Mouse (Mus musculus): Measurements from ENCODE around the gene Vmn2r52. TPM values are rescaled to one million over a fixed set of nuclear protein-coding genes. Genes with fewer than 3 reads are reported as not detected.
"Not testable (repeated sequence)": the region's sequence is repeated elsewhere in the genome, so short reads cannot be mapped to it uniquely, and the experiment has no call there.

Vmn2r52 gene
- not detected in 2 replicates for total RNA-seq (2014; rRNA removed)
- not detected in 2 replicates for polyA plus RNA-seq (2015; fragmentation: Nextera tagmentation; extraction: Ambion mirVana)

DNA sequence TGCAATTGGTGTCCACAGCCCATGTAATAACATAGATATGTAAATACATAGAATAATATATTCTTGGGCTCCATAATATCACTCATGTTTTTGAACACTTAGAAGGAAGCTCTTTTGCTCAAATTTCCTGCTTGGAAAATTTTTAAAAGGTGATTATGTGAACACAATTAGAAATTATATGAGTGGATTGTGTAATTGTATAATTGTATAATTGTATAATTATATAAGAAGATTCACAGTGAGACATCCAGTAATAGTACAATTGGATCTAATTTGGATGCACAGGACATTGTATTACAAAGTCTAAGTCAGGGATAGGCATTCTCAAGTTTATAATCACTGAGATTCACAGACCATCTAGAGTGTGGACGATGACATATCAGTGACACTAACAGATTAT, at the start of gene Vmn2r52:
Vmn2r52 (minus strand) TSS at position 101 of the 400 bp plus-strand sequence.
- Histone ChIP-seq H3K4me2 (ENCODE audit: low read depth) (no peak within 1 kb of the TSS), H3K9me3 (ENCODE audit: low read length) (no peaks in the 10 kb centered on the region), H3K4me1 (ENCODE audit: insufficient read depth) (no peaks in the 10 kb centered on the region), H3K4me3 (ENCODE audit: low read depth, low read length) (no peak within 1 kb of the TSS), H3K27ac (ENCODE audit: low read depth, low read length) (no peak within 1 kb of the TSS), H3K36me3 (ENCODE audit: insufficient read depth) (no peaks in the 10 kb centered on the region), H3K9ac (no peak within 1 kb of the TSS), H3K27me3 (ENCODE audit: insufficient read depth, low read length) (no peaks in the 10 kb centered on the region)
- 82% methylated on average over 1 of the region's 1 CpGs for WGBS
- no peak for ATAC-seq
- no peak for TF ChIP-seq CTCF (IDR thresholded peaks at IDR 0.05; ENCODE audit: low read depth)
- no peak for DNase-seq

DNA sequence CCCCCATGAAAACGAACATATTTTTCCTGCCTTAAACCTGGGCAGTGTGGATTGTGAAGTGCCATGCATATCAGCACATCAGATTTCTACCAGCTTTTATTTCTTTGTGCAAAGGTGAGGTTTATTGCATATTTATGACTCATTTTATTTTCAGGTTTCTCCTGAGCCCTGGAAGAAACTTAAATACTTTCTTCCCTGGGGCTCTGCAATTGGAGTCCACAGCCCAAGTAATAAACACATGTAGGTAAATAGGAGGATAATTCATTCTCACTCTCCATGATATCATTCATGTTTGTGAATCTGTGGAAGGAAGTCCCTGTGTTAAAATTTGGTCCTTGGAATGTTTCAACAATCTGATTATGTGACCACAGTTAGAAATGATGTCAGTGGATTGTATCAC, 70.7 kb downstream of the Vmn2r52 start, which contains the start of gene Vmn2r51:
Vmn2r51 (minus strand) TSS at position 101 of the 400 bp plus-strand sequence.
- H3K27ac ChIP-seq (ENCODE audit: low read depth, low read length); H3K36me3 ChIP-seq (ENCODE audit: insufficient read depth); H3K4me1 ChIP-seq (ENCODE audit: insufficient read depth); H3K9ac ChIP-seq; H3K4me3 ChIP-seq (ENCODE audit: low read depth, low read length); ATAC-seq; DNase-seq; H3K9me3 ChIP-seq (ENCODE audit: low read length); H3K27me3 ChIP-seq (ENCODE audit: insufficient read depth, low read length); H3K4me2 ChIP-seq (ENCODE audit: low read depth): not testable (repeated sequence)
- WGBS: 53% methylated on average over 1 of the region's 1 CpGs

Other genes starting within 250 kb of the Vmn2r52 start
- gene Vmn2r48, start 223.0 kb downstream of the Vmn2r52 start, total RNA-seq (2014; rRNA removed): not detected in 2 replicates
- gene Vmn2r48, start 223.0 kb downstream of the Vmn2r52 start, polyA plus RNA-seq (2015; fragmentation: Nextera tagmentation; extraction: Ambion mirVana): not detected in 2 replicates
- not detected in 2 replicates for gene Vmn2r49, start 184.3 kb downstream of the Vmn2r52 start, total RNA-seq (2014; rRNA removed)
- not detected in 2 replicates for gene Vmn2r49, start 184.3 kb downstream of the Vmn2r52 start, polyA plus RNA-seq (2015; fragmentation: Nextera tagmentation; extraction: Ambion mirVana)
- gene Vmn2r50, start 123.3 kb downstream of the Vmn2r52 start, total RNA-seq (2014; rRNA removed): not detected in 2 replicates
- not detected in 2 replicates for gene Vmn2r50, start 123.3 kb downstream of the Vmn2r52 start, polyA plus RNA-seq (2015; fragmentation: Nextera tagmentation; extraction: Ambion mirVana)
- not detected in 2 replicates for gene Vmn2r51, start 70.8 kb downstream of the Vmn2r52 start, total RNA-seq (2014; rRNA removed)
- gene Vmn2r51, start 70.8 kb downstream of the Vmn2r52 start, polyA plus RNA-seq (2015; fragmentation: Nextera tagmentation; extraction: Ambion mirVana): not detected in 2 replicates
- gene Vmn1r66, start 101.4 kb upstream of the Vmn2r52 start, total RNA-seq (2014; rRNA removed): not detected in 2 replicates
- gene Vmn1r66, start 101.4 kb upstream of the Vmn2r52 start, polyA plus RNA-seq (2015; fragmentation: Nextera tagmentation; extraction: Ambion mirVana): not detected in 2 replicates

All from forebrain, postnatal 0 days (tissue).